Mouse (Mus musculus) gastrocnemius, postnatal 36 days (tissue): ENCODE measurements around the gene Rasl12. TPM values are rescaled to one million over a fixed set of nuclear protein-coding genes. Genes with fewer than 3 reads are reported as not detected.

Experiments
- DNase-seq, 2 experiments: peaks; one replicate each; pipeline ENCODE4 v3.0.0; 2022
- intact Hi-C: fragments of 180-260 bp; cut with DNase I; formaldehyde crosslinking; loops from one replicate; pipeline ENCODE4 v1.15.1; 2025
- long read RNA-seq, 2 experiments: library from polyadenylated mRNA; stranded (forward); transcript quantifications; one replicate each; pipeline ENCODE4 v2.0.0; 2021
- total RNA-seq, 2 experiments: library from RNA; stranded (reverse); gene quantifications; 2 replicates each; pipeline ENCODE4 v1.2.3; 2021

Rasl12 gene
- 1 to 10 TPM; 3.2 to 3.8 TPM for total RNA-seq
- long read RNA-seq, experiment 1: 0 reads
- long read RNA-seq, experiment 2, partial matches to known transcripts: 0 of 3 reads
- long read RNA-seq, experiment 2, other reads (novel, unspliced or antisense): 0 of 3 reads

- intact Hi-C loops: loop anchor here (2.0 kb wide), 1 partner anchor 15 kb away; no protein-coding TSS in a partner anchor
- peak; percentile 66 to 67 for DNase-seq
Observed at GRCm38 (mm10) chr9:65398279-65398678, at the start of gene Rasl12. Gene Rasl12, plus strand, starts transcription at chr9:65398506.

- no peak for DNase-seq
- intact Hi-C loops: no loop called here
Observed at GRCm38 (mm10) chr9:65353251-65353650, 45.1 kb upstream of the Rasl12 start.

DNA sequence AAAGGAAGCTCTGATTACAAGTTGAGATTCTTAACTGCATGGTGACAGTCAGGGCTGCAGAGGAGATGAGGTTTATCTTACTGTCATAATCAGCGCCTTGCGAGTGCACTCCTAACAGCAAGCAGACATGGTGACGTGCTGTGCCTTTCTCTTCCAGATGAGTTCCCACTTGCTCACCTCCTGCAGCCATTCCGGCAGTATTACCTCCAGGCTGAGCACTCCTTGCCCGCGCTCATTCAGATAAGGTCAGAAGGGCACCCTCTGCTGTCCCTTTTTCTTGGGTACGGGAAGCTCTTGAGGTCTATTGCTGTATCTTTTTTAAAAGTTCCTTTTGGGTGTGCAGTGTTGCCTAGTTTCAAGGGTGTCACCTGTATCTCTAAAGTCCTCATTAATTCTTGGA is 41.7 kb upstream of the Rasl12 start:
- intact Hi-C loops: no loop called here
- no peak for DNase-seq

- DNase-seq: no peak
- intact Hi-C loops: no loop called here
Observed at GRCm38 (mm10) chr9:65356971-65357370, 41.3 kb upstream of the Rasl12 start.

DNA sequence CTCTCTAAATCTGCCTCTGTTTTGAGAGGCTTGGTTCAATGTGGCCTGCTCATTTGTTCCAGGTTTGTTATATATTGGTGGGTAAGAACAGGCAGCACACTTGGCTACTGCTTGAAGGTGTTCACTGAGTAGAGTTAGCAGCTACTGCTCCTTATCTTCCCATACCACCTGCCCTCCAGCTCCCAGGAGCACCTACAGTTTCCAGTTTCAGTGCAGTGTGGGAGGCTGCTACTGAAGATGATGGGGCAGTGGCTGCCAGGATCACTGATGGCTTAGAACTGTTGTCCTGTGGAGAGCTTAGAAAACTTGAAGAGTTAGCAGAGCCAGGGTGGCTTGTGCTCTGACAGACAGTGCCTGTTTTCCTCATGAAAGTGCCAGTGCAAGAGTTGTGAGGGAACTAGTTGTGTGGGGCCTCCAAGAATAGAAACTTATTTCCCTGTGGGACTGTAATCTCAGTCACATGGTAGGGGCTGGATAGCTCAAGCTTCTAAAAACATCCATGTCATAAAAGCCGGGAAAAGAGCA is 39.3 kb upstream of the Rasl12 start:
- DNase-seq: no peak
- intact Hi-C loops: no loop called here

DNA sequence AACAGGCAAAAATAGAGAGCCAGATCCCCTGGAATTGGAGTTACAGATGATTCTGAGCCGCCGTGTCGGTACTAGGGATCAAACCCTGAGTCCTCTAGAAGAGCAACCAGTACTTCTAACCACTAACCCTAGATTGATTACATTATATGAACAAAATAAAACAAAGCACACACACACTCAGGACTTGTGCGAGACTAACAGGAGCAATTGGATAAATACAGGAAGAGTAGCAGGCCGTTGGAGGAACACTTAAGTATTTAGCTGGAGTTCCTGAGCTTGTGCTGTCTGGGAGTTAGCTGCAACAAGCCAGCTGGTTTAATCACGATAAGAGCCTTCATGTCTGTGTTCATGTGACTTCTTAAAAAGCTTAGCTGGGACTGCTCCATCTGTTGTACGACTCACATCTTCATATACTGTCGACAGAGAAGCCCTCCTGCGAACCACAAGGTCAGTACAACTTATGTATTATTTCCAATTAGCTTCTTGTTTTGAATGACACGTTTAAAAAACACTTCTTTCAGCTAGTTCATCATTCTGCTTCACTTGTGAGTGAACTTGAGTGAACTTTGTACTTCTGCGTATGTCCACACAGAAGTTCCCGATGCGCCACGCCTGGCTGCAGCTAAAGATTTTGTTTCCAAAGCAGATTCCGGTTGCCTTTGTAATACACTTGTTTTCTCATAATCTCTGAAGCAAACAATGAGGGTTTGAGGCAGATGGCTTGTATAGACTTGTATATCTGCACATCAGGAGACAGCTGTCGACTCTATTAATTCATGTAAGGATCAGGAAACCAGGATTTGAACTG is 37.5 kb upstream of the Rasl12 start, which contains the start of gene Ubap1l:
Gene Ubap1l, plus strand, starts transcription at position 401 of the 808 bp plus-strand sequence.
- intact Hi-C loops: no loop called here
- no peak for DNase-seq

DNA sequence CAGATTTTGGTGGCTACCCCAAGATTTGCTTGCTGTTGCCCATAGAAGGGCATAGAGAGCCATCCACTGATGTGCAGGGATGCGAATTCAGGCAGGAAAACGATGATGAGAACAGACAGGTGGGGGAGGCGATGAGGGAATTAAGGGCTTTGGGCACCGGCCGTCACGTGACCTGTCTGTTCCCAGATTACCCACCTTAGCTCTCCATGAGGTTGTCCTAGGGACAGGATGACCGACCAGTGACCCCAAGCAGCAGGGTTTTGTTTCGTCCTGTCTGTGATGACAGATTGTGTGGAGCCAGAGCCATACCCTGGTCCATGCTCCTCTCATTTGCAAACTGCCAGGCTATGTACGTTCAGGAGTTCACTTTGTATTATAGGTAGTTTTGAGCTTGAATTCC is 34.6 kb upstream of the Rasl12 start:
- intact Hi-C loops: no loop called here
- DNase-seq: no peak

DNA sequence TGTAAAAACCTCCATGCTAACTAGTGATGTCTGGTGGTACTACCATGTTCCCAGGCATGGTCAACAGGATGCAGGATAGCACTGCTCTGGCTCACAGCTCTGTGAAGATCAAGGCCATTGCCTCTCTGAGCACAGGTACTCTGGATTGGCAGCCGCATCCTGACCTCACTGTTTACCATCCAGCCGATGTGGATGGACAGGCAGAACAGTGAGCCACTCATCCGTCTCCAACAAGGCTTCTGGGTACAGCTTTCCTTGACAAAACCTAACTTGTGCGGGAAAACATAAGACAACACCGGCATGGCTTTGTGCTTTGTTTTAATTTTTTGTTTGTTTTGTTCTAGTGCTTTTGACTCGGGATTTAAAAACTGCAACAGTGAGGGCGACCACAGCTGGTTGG is 32.6 kb upstream of the Rasl12 start:
- no peak for DNase-seq
- intact Hi-C loops: no loop called here

DNA sequence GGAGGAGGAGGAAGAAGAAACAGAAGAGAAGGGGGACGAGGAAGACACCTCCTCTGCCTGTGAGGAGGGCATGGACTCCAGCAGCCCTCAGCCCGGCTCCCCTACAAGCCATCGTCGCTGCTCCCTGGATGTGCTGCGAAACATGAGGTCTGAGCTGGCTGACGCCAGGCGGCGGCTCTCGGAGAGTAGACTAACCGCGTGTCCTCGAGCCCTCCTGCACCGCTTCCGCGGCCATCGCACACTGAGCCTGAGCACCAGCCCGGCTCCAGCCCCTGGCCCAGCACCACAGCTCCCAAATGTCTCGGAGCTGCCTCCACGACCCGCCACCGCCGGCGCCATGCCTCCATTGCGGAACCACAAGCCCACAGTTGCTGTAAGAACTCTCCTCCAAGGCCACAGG is 26.6 kb upstream of the Rasl12 start:
- no peak for DNase-seq
- intact Hi-C loops: loop anchor here (2.0 kb wide), 1 partner anchor 59 kb away; no protein-coding TSS in a partner anchor

- intact Hi-C loops: loop anchor here (2.0 kb wide), 1 partner anchor 58 kb away; no protein-coding TSS in a partner anchor
- peak in 1 of 2 experiments; percentile 30 for DNase-seq
Observed at GRCm38 (mm10) chr9:65372449-65372848, 25.9 kb upstream of the Rasl12 start.

DNA sequence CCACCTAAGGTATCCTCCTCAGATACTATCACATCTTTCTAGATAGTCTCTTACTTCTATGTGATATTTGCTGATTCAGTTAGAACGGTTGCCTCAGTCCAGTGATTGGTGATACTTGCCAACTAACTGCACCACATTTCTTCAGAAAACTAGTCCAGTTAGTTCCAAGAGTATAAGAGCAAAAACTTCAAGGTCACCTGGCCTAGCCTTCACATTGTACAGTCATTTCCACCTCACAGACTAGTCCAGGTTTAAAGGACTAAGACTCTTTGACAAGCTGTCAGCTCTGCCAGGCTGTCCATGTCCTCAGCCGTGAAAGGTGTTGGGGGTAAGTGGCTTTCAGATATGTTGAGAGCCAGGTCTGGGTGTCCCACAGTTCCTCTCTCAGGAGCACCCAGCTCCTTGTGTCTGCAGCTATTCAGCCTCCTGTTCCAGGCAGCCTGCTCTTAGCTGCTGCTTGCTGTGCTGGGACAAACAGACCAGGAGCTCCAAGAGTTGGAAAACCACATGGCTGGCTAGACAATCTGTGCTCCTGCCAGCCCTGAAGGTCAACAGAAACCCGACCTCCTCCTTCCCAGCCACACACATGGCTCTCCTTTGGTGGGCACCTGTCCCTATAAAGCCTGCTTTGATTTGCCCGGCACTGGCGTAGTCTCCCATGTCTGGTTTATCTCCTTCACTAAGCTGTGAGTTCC is 23.7 kb upstream of the Rasl12 start:
- peak in 1 of 2 experiments; percentile 37 for DNase-seq

GRCm38 (mm10) chr9:65375163-65375934 is 23.0 kb upstream of the Rasl12 start:
- intact Hi-C loops: no loop called here
- no peak for DNase-seq

More for the DNA sequence above, 23.7 kb upstream of the Rasl12 start:
- intact Hi-C loops: no loop called here

DNA sequence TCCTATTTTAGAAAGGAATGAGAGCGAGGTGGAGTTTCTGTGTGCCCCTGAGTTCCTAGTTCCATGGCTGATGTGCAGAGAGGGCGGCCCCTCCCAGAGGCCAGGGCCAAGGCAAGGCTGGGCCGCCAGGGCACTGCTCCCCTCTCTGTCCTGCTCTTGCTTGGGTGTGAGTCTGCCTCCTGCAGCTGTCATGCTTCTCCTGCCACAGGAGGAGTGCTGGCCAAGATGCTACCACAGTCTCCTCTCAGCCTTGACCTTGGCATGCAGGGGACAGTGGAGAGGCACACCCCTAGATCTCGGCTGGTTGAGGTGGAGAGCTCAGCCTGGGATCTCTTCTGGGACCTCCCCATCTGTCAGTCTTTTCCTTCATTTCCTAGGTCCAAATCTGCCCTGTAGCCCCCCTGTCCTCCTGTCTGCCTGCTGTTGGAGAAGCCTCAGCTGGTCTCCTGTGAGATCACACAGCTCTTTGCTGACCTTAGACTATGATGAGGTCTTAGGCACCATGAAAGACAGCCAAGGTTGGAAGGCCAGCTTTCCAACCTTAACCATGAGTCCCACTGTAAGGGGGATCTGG is 17.2 kb upstream of the Rasl12 start:
- intact Hi-C loops: no loop called here
- no peak for DNase-seq

DNA sequence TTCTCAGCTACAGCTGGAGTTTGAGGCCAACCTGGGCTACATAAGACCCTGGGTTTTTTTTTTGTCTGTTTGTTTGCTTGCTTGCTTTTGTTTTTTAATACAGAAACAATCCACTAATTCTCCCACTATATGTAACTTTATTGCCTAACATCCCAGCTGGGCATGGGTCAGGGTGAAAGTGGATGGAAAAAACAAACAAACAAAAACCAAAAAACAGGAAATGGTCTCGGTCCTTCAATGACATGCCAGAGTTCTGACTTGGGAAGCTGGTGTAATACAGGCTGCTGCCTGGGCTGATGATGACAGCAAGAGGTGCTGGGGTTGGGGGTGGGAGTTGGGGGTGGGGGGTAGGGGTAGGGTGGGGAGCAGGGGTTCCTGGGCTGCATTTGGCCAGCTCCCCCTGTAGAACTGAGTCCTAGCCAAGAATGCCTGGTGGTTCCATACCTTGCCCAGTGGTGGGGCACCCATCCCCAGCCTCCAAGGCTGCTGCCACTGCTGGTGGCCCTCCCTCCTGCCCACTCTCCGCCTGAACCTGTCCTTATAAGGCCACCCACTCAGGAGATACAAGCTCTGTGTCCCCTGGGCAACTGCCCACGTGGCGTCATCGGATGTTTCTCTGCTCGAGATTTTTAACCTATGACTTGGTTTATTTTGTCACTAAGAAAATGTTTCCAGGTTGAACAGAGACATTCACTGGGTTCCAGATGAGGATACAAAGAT is 16.1 kb upstream of the Rasl12 start:
- intact Hi-C loops: no loop called here
- no peak for DNase-seq

DNA sequence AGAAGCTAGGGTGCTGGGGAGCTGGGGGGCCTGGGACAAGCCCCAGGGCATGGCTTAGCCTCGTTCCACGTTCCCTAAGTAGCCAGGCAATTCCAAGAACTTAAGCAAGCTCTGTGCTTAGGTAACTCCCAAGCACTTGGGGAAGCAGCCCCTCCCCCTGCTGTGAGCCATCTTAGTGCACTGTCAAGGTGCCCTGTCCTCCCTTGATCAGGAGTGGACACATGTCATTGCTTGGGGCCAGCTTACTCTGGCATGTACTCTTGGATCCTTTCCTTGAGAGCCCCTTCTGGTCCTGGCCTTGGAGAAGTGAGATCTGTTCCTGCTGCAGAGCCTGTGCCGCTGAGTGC is 15.6 kb upstream of the Rasl12 start:
- intact Hi-C loops: no loop called here
- no peak for DNase-seq

DNA sequence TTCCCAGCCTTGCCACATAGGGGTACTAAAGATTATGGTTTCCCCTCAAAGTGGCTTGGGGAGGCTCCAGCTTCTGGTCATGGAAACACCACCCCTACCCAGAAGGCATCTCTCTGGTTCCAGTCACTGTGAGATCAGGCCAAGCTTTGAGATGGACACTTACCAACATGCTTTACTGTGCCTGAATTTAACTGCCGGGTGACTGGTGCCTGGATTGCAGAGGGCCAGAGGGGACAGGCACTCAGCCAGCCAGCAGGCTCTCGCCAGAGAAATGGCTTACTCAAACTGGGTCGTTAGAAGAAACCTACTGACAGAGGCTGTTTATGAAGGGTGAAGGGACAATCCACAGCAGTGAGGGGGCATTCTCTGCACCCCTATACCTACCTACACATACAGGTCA is 14.0 kb upstream of the Rasl12 start:
- intact Hi-C loops: no loop called here
- peak in 1 of 2 experiments; percentile 46 for DNase-seq

GRCm38 (mm10) chr9:65386373-65387140 is 11.7 kb upstream of the Rasl12 start:
- intact Hi-C loops: no loop called here
- DNase-seq: no peak

GRCm38 (mm10) chr9:65390752-65391612 is 7.3 kb upstream of the Rasl12 start:
- DNase-seq: no peak
- intact Hi-C loops: no loop called here
